In the genomic region with DNA sequence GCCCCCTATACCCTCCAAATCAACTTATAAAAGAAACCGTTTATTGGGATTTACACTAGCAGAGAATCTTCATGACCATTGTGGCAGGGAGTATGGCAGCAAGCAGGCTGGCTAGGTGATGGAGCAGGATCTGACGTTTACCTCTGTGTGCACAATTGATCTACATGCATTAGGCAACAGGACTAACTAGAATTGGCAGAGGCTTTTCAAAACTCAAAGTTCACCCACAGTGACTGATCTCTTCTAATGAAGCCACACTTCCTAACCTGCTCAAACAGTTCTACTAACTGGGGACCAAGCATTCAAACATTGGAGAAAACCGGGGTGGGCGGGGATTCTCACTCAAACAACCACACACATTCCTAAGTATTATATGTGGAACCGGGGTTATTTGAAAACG, we compare ENCODE assay signal across 18 mouse cellular contexts.
"Had no signal": no experiment of that assay in that cellular context is flagged by ENCODE, and none has a peak within 500 bp of the region (broad histone marks: within the 10 kb centered on the region; RNA-seq: fewer than 3 reads in every experiment).

No protein-coding gene starts in this region.

- H3K4me3 ChIP-seq: midbrain, embryonic 10.5 days; midbrain, embryonic 12.5 days; myocyte; neural tube, embryonic 13.5 days; neural tube, embryonic 15.5 days had no signal

- H3K27me3 ChIP-seq: midbrain, embryonic 12.5 days; neural tube, embryonic 13.5 days; neural tube, embryonic 15.5 days had no signal

- H3K36me3 ChIP-seq: midbrain, embryonic 10.5 days; midbrain, embryonic 12.5 days; neural tube, embryonic 13.5 days; neural tube, embryonic 15.5 days had no signal

- H3K4me1 ChIP-seq: midbrain, embryonic 10.5 days; midbrain, embryonic 12.5 days; neural tube, embryonic 13.5 days; neural tube, embryonic 15.5 days had no signal

- ATAC-seq: midbrain, embryonic 16.5 days had no signal

- H3K27ac ChIP-seq: midbrain, embryonic 10.5 days; midbrain, embryonic 12.5 days; neural tube, embryonic 13.5 days; neural tube, embryonic 15.5 days had no signal

- H3K9me3 ChIP-seq: midbrain, embryonic 10.5 days; midbrain, embryonic 12.5 days; neural tube, embryonic 13.5 days; neural tube, embryonic 15.5 days had no signal

- H3K9ac ChIP-seq: lung, embryonic 14.5 days; midbrain, embryonic 12.5 days; neural tube, embryonic 13.5 days; neural tube, embryonic 15.5 days had no signal

- H3K4me2 ChIP-seq: lung, embryonic 14.5 days; midbrain, embryonic 12.5 days; neural tube, embryonic 13.5 days; neural tube, embryonic 15.5 days had no signal

- DNase-seq: lung, embryonic 14.5 days; lung, postnatal 10 days; lung, postnatal 4 days; midbrain, embryonic 14.5 days; retina, postnatal 1 day; right cerebral cortex, adult 18-20 months; right cerebral cortex, postnatal 25 days; right cerebral cortex, postnatal 4 days; spleen, adult 18-20 months; thymus, adult 18-20 months; thymus, postnatal 14 days; thymus, postnatal 36 days had no signal
